Mouse (Mus musculus): ENCODE data around the gene Smpd4.
A peak's percentile ranks its signal among the peaks of the same experiment; 100 is the strongest.

The Smpd4 gene

GRCm38 (mm10) chr16:17619198-17620105 lies at the start of gene Smpd4:
Gene Smpd4, plus strand, starts transcription at chr16:17619354.
- DNase-seq: peak; percentile 96 to 98

DNA sequence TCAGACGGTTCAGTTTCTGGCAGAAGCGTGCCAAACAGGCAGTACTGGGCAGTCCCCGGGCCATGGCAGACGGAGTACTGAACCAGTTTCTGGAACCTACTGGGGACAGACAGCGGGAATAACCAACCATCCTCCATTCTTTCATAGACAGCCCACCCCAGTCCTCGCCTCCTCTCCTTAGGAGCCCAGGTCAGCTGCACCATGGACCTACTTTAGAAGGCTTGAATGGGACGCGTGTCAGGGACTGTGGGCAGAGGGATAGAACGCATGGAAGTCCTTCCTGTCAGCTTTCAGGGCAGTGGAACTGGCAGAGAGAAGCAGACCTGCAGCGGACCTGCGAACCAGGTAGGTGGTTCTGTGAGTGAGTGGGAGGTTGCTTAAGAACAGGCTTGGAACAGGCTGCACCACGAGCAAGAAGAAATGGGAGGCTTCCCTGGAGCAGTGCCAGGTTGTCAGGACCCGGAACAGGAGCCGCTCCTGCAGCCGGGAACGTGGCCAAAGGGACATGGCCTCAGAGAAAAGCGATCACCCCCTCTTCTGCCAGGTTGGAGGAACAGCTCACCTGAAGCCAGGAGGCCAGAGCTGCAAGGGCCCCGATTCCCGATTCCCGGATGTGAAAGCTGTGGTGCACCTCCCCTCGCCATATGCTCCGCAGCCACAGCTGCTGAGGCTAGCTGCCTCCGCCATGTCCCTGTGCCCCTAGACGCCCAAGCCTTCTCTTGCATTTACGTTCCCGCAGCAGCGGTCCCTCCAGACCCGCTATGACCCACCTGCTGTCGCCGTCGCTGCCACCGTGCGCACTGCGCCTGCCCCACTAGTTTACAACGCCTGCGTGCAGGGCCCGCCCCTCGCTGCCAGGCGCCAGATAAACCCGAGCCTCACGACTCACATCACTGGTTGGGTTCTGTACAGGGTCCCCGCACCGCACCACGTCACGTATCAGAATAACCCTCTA lies 43.0 kb upstream of the Smpd4 start:
- peak; percentile 90 to 93 for DNase-seq

DNA sequence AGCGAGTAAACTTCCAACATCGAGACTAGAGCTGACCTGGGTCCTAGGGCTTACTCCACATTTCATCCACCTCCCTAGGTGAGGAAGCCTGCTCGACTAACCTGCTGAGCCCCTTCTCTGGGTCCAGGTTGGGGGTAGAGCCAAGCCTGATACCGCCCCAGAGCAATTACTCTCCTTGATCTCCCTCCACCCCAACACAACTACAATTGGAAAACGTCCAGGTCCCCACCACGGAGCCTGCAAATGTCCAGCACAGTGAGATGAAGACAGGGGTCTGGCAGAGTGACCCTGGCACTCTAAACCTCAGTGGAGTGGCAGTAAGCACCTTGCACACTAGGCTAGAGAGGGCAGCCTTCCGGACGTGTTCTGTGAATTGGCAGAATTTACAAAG lies 42.3 kb upstream of the Smpd4 start:
- DNase-seq: peak; percentile 57 to 73

GRCm38 (mm10) chr16:17583064-17583463 lies 36.1 kb upstream of the Smpd4 start, which contains the start of gene Slc7a4:
Gene Slc7a4, minus strand, starts transcription at chr16:17583214.
- DNase-seq: peak; percentile 28 to 47

GRCm38 (mm10) chr16:17584555-17584954 lies 34.6 kb upstream of the Smpd4 start:
- no peak for DNase-seq

GRCm38 (mm10) chr16:17590731-17591130 lies 28.4 kb upstream of the Smpd4 start:
- no peak for DNase-seq

GRCm38 (mm10) chr16:17600944-17601562 lies 18.1 kb upstream of the Smpd4 start:
- DNase-seq: peak; percentile 9 to 18

GRCm38 (mm10) chr16:17604941-17605340 lies 14.2 kb upstream of the Smpd4 start:
- no peak for DNase-seq

GRCm38 (mm10) chr16:17605684-17606083 lies 13.5 kb upstream of the Smpd4 start:
- DNase-seq: no peak

- no peak for DNase-seq
Measured at GRCm38 (mm10) chr16:17611383-17611782, 7.8 kb upstream of the Smpd4 start.

GRCm38 (mm10) chr16:17614740-17615139 lies 4.4 kb upstream of the Smpd4 start:
- peak; percentile 25 to 43 for DNase-seq

GRCm38 (mm10) chr16:17616212-17616611 lies 2.9 kb upstream of the Smpd4 start:
- no peak for DNase-seq

DNA sequence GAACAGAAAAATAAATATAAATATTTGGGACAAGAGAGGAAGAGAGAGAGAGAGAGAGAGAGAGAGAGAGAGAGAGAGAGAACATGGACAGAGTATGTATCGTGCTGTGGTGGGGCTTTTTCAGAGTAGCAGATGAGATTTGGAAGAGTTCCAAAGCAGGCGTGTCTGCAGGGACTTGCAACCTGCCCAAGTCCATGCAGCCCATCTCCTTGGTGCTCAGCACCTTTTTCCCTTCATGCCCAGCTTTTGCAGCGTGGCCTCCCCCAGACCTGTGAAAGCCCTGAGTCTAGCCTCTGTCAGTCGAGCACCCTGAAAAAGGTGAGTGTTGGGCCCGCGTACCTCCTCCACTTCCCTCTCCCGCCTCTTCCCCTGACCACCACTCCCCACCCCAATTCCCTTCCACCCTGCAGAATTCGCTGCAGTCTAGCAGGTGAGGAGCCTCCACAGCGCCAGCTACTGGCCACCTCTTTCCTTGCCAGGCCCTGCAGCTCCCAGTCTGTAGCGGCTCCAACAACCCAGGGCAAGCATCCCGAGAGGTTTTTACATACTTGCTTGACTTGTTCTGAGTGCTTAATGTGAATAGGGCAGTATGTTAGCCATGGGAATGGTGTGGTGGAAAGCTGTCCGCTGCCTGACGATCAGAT lies 1.1 kb upstream of the Smpd4 start:
- DNase-seq: peak; percentile 77

- no peak for DNase-seq
Measured at GRCm38 (mm10) chr16:17621936-17622335, 2.8 kb downstream of the Smpd4 start.

DNA sequence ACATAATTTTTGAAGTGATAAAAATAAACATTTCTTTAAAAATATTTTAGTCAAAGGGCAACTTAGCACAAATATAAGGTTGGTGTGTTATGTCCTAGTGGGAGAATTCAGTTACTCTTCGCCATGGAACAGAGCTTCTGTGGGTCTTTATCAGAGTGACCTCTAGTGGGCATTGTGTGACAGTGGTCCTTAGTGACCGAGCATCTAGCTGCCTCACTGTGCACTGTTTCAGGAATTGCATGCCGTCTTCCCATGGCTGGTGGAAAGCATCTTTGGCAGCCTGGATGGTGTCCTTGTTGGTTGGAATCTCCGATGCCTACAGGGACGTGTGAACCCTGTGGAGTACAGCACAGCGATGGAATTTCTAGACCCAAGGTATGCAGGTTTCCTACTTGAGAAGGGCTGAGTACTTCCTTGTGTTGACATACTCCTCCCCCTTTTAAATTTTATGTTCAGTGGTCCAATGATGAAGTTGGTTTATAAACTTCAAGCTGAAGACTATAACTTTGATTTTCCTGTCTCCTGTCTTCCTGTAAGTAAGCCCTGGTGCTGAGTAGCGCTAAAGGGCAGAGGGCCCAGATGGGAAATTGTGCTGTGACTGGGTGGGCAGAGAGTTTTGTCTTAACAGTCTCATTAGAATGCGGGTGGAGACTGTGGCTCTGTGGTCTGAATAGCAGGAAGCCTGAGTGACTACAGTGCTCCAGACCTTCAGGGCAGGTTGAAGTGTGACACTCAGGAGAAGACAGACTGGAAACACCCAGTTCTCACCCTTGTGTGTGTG lies 6.5 kb downstream of the Smpd4 start:
- DNase-seq: peak; percentile 37 to 50

- no peak for DNase-seq
Measured at GRCm38 (mm10) chr16:17626269-17626555, 7.1 kb downstream of the Smpd4 start.

DNA sequence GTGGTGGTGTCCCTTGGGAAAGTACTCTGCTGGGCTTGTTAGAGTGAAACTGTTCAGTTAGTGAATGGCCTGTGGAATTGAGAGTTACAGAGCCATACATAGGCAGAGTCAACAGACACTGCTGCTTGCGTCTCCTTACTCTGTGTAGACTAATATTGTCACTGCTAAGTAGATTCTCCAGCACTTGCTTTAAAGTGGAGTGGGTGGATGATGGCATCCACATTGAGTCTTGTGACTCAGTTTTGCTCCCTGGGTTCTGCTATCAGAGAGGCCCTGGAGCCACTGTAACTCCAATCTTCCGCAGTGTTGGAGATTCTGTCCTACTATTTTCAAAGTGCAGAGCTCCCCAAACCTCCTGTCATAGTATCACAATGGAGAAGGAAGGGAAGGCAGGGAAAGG lies 13.4 kb downstream of the Smpd4 start:
- DNase-seq: no peak

DNA sequence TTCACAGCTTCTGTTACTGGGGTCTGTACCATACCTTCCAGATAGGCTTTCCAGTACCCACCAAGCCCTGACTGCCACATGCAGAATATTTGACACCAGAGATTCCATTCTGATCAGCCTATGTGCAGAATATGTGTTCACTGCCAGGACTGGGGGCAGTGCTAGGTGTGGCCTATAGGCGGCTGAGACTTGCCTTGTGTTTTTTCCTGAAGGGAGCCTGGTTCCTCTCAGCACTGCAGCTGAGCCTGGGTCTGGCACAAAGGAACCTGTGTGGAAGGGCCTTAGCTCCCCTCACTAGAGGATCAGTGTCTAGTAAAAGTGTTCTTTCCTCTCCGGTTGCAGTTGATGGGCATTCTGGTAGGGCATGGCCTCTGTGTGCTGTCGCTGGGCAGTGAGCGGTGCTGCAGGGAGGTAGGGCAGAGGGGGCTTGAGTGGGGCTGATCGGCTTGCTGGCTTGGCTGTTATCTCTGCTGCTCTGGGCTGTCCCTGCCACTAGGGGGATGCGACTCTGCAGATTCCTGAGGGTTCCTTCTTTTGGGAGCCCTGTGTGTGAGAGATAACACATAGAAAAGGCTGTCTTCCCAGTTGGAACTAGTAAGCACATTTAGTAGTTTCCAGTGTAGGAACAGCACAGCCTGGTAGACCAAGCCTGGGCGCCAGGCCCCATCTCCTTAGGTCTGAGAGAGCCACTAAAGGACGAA lies 14.5 kb downstream of the Smpd4 start:
- peak; percentile 39 to 43 for DNase-seq

- DNase-seq: no peak
Measured at GRCm38 (mm10) chr16:17636904-17637303, 17.8 kb downstream of the Smpd4 start.

- no peak for DNase-seq
Measured at GRCm38 (mm10) chr16:17637610-17638009, 18.5 kb downstream of the Smpd4 start.

DNA sequence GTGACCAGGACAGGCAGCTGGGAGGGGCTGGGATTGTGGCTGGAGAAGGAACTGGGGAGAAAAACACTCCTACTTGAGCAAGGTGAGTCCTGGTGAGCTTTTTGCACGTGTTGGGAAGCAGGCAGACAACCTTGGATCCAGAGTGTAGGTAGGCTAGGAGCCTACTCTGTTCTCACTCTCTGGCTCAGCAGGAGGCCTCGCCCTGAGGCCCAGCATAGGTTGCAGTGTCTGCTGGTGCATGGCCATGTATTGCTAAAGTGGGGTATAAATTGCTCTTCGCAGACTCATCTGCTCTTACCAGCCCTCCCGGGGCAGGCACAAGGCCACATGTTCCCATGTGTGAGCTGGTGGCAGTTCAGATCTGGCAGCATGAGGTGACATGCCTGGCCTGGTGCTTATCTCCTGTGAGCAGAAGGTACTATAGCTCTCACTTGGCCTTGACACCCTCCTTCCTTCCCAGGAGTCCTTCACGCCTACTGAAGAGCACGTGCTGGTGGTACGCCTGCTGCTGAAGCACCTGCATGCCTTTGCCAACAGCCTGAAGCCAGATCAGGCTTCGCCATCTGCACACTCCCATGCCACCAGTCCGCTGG lies 19.0 kb downstream of the Smpd4 start:
- DNase-seq: no peak
